In genomic region chr13:54084826-54085225, GRCm38 (mm10) we compare ENCODE assay signal across 23 mouse cellular contexts. TPM values are rescaled to one million over a fixed set of nuclear protein-coding genes. Genes with fewer than 3 reads are reported as not detected.
"Had no signal": no experiment of that assay in that cellular context is flagged by ENCODE, and none has a peak within 500 bp of the region (broad histone marks: within the 10 kb centered on the region; RNA-seq: fewer than 3 reads in every experiment).

No protein-coding gene starts in this region.

- H3K9ac ChIP-seq: liver, embryonic 14.5 days; lung, embryonic 14.5 days; midbrain, embryonic 12.5 days; neural tube, embryonic 13.5 days; neural tube, embryonic 15.5 days; stomach, embryonic 15.5 days had no signal

- H3K4me2 ChIP-seq: lung, embryonic 14.5 days; midbrain, embryonic 12.5 days; neural tube, embryonic 13.5 days; neural tube, embryonic 15.5 days; stomach, embryonic 15.5 days had no signal

- DNase-seq: lung, embryonic 14.5 days; lung, postnatal 10 days; lung, postnatal 36 days; midbrain, embryonic 14.5 days; right cerebral cortex, adult 18-20 months; right cerebral cortex, postnatal 25 days; thymus, adult 2 months; thymus, postnatal 25 days; thymus, postnatal 4 days had no signal

- H3K4me3 ChIP-seq: midbrain, embryonic 10.5 days; midbrain, embryonic 12.5 days; myocyte; neural tube, embryonic 13.5 days; neural tube, embryonic 15.5 days; stomach, embryonic 15.5 days had no signal

- H3K27me3 ChIP-seq: midbrain, embryonic 12.5 days; neural tube, embryonic 13.5 days; neural tube, embryonic 15.5 days; stomach, embryonic 15.5 days had no signal

- H3K27ac ChIP-seq: liver, embryonic 14.5 days; macrophage; midbrain, embryonic 10.5 days; midbrain, embryonic 12.5 days; neural tube, embryonic 13.5 days; neural tube, embryonic 15.5 days; stomach, embryonic 15.5 days; stomach, postnatal 0 days had no signal

- ATAC-seq: midbrain, embryonic 16.5 days had no signal

- H3K9me3 ChIP-seq: midbrain, embryonic 10.5 days; midbrain, embryonic 12.5 days; neural tube, embryonic 13.5 days; neural tube, embryonic 15.5 days; stomach, embryonic 15.5 days had no signal

- H3K4me1 ChIP-seq: midbrain, embryonic 12.5 days had no signal

RNA-seq across cellular contexts. Expression of gene Drd1, which starts 29.3 kb away (rescaled TPM):
- total RNA-seq: megakaryocyte progenitor cell, adult 5-6 weeks; megakaryocyte-erythroid progenitor cell, adult 5-6 weeks had no signal
- polyA plus RNA-seq: liver, embryonic 14.5 days; liver, embryonic 16.5 days; myocyte; spleen, adult 2 months had no signal
